Mouse (Mus musculus): ENCODE data around the gene Wnt5a.
A peak's percentile ranks its signal among the peaks of the same experiment; 100 is the strongest.

- no peak for TF ChIP-seq CTCF (IDR thresholded peaks at IDR 0.05; ENCODE audit: borderline replicate concordance, insufficient read depth, low read length)
- peak; percentile 62 for TF ChIP-seq POLR2A (IDR thresholded peaks at IDR 0.05; ENCODE audit: low read depth, low read length)
Measured at GRCm38 (mm10) chr14:28509441-28510340, 5.1 kb downstream of the Wnt5a start.

Measured in embryonic fibroblast, embryonic 13.5 days (primary cell).